Mouse (Mus musculus) midbrain, embryonic 14.5 days (tissue): ENCODE results near the gene Olfr1033. TPM values are rescaled to one million over a fixed set of nuclear protein-coding genes. Genes with fewer than 3 reads are reported as not detected.
"Not testable (repeated sequence)": the region's sequence is repeated elsewhere in the genome, so short reads cannot be mapped to it uniquely, and the experiment has no call there.

Source experiments
- ATAC-seq: fragments of 200-750 bp; cut with Nextera tagmentation; 2 replicates; pipeline ENCODE4 v1.8.0; 2017; ENCODE audit warnings: moderate number of reproducible peaks, moderate library complexity; ENCODE audit not compliant: low FRiP score, low TSS enrichment
- DNase-seq: peaks from one replicate; pipeline ENCODE4 v3.0.0-alpha.2; 2015
- H3K27ac ChIP-seq: fragments of 300-500 bp; sonication (generic); replicated peaks from 2 replicates; pipeline ENCODE4 v1.5.1; 2014; ENCODE audit warnings: mild to moderate bottlenecking, low read depth, low read length, moderate library complexity
- H3K27me3 ChIP-seq: fragments of 300-500 bp; sonication (generic); 2 replicates; pipeline ENCODE4 v1.6.1; 2014; ENCODE audit warnings: low read length, control low read depth, mixed read lengths; ENCODE audit not compliant: control insufficient read depth, insufficient read depth
- H3K36me3 ChIP-seq: fragments of 300-500 bp; sonication (generic); 2 replicates; pipeline ENCODE4 v1.6.1; 2014; ENCODE audit warnings: low read length, control low read depth; ENCODE audit not compliant: control insufficient read depth, insufficient read depth
- H3K4me1 ChIP-seq: fragments of 300-500 bp; sonication (generic); 2 replicates; pipeline ENCODE4 v1.6.1; 2014; ENCODE audit warnings: mild to moderate bottlenecking, antibody characterized with exemption, low read length, control low read depth; ENCODE audit not compliant: control insufficient read depth, insufficient read depth
- H3K4me2 ChIP-seq: fragments of 300-500 bp; sonication (generic); 2 replicates; pipeline ENCODE4 v1.6.1; 2014; ENCODE audit warnings: mild to moderate bottlenecking, low read length, moderate library complexity
- H3K4me3 ChIP-seq: fragments of 300-500 bp; sonication (generic); replicated peaks from 2 replicates; pipeline ENCODE4 v1.5.1; 2014; ENCODE audit warnings: low read depth, low read length
- H3K9ac ChIP-seq: fragments of 300-500 bp; sonication (generic); replicated peaks from 2 replicates; pipeline ENCODE4 v1.6.1; 2014; ENCODE audit warnings: mild to moderate bottlenecking, low read length, moderate library complexity
- H3K9me3 ChIP-seq: fragments of 300-500 bp; sonication (generic); 2 replicates; pipeline ENCODE4 v1.6.1; 2016; ENCODE audit warnings: low read length, control low read depth, mixed read lengths; ENCODE audit not compliant: control insufficient read depth
- WGBS: fragments of 180-500 bp; shearing (Covaris S2); extraction: QIAGEN DNeasy Blood & Tissue Kit; methylation state at CpG from one replicate; pipeline ENCODE4 v1.1.7; 2014; 5-methylcytosine and 5-hydroxymethylcytosine counted together
- polyA plus RNA-seq: library from polyadenylated mRNA; unstranded; fragments of >200 nt; fragmentation: Nextera tagmentation; extraction: Ambion mirVana; gene quantifications from 2 replicates; pipeline ENCODE4 v1.2.1, GENCODE M21; 2014

Gene Olfr1033
- polyA plus RNA-seq, 1 experiment from 2014 or later = not detected

GRCm38 (mm10) chr2:86070189-86070588, 49.8 kb downstream of the Olfr1033 start:
- Histone ChIP-seq H3K27ac (no peak overlapping the region), H3K9ac (no peak overlapping the region), H3K36me3 (no peaks in the 10 kb centered on the region), H3K4me3 (no peak overlapping the region), H3K27me3 (no peaks in the 10 kb centered on the region), H3K9me3 (no peaks in the 10 kb centered on the region), H3K4me1 (no peaks in the 10 kb centered on the region), H3K4me2 (no peak overlapping the region)
- WGBS = 95% methylated on average over 8 of the region's 8 CpGs
- ATAC-seq (no peak), DNase-seq (no peak)

GRCm38 (mm10) chr2:86073692-86074091, 53.3 kb downstream of the Olfr1033 start, which contains the start of gene Olfr1036:
Gene Olfr1036, plus strand, starts transcription at chr2:86073992.
- not testable (repeated sequence) for H3K27ac ChIP-seq, H3K4me3 ChIP-seq, H3K36me3 ChIP-seq, H3K4me1 ChIP-seq, H3K27me3 ChIP-seq, H3K9ac ChIP-seq, DNase-seq, H3K4me2 ChIP-seq, ATAC-seq, H3K9me3 ChIP-seq

- ATAC-seq, H3K27ac ChIP-seq, H3K9me3 ChIP-seq, H3K4me1 ChIP-seq, DNase-seq, H3K9ac ChIP-seq, H3K4me2 ChIP-seq, H3K4me3 ChIP-seq, H3K27me3 ChIP-seq, H3K36me3 ChIP-seq: not testable (repeated sequence)
- WGBS = 86% methylated on average over 1 of the region's 1 CpGs
Measured at GRCm38 (mm10) chr2:86080478-86080877, 60.0 kb downstream of the Olfr1033 start.

GRCm38 (mm10) chr2:86087285-86087684, 66.9 kb downstream of the Olfr1033 start, which contains the start of gene Olfr1037:
Gene Olfr1037, minus strand, starts transcription at chr2:86087385.
- Histone ChIP-seq H3K9ac (no peak within 1 kb of the TSS), H3K36me3 (no peaks in the 10 kb centered on the region), H3K27me3 (no peaks in the 10 kb centered on the region), H3K4me2 (no peak within 1 kb of the TSS), H3K9me3 (no peaks in the 10 kb centered on the region), H3K4me1 (no peaks in the 10 kb centered on the region), H3K27ac (no peak within 1 kb of the TSS), H3K4me3 (no peak within 1 kb of the TSS)
- 100% methylated on average over 2 of the region's 2 CpGs for WGBS
- no peak for DNase-seq
- no peak for ATAC-seq

Other genes starting within 250 kb of the Olfr1033 start
- gene Olfr1014, start 247.9 kb upstream of the Olfr1033 start, polyA plus RNA-seq = not detected in 2 replicates
- not detected in 2 replicates for gene Olfr1015, start 238.6 kb upstream of the Olfr1033 start, polyA plus RNA-seq
- gene Olfr1016, start 218.1 kb upstream of the Olfr1033 start, polyA plus RNA-seq = not detected in 2 replicates
- not detected in 2 replicates for gene Olfr1018, start 202.2 kb upstream of the Olfr1033 start, polyA plus RNA-seq
- not detected in 2 replicates for gene Olfr1019, start 175.2 kb upstream of the Olfr1033 start, polyA plus RNA-seq
- gene Olfr1020, start 173.6 kb upstream of the Olfr1033 start, polyA plus RNA-seq = not detected in 2 replicates
- not detected in 2 replicates for gene Olfr1022, start 152.0 kb upstream of the Olfr1033 start, polyA plus RNA-seq
- gene Olfr1023, start 135.0 kb upstream of the Olfr1033 start, polyA plus RNA-seq = not detected in 2 replicates
- not detected in 2 replicates for gene Olfr1024, start 115.6 kb upstream of the Olfr1033 start, polyA plus RNA-seq
- not detected in 2 replicates for gene Olfr1025-ps1, start 105.4 kb upstream of the Olfr1033 start, polyA plus RNA-seq
- not detected in 2 replicates for gene Olfr1026, start 99.1 kb upstream of the Olfr1033 start, polyA plus RNA-seq
- gene Olfr1028, start 70.2 kb upstream of the Olfr1033 start, polyA plus RNA-seq = not detected in 2 replicates
- not detected in 2 replicates for gene Olfr1029, start 46.7 kb upstream of the Olfr1033 start, polyA plus RNA-seq
- not detected in 2 replicates for gene Olfr1030, start 41.4 kb upstream of the Olfr1033 start, polyA plus RNA-seq
- not detected in 2 replicates for gene Olfr1031, start 30.3 kb upstream of the Olfr1033 start, polyA plus RNA-seq
- not detected in 2 replicates for gene Olfr1032, start 15.1 kb upstream of the Olfr1033 start, polyA plus RNA-seq
- gene Olfr1034, start 25.2 kb downstream of the Olfr1033 start, polyA plus RNA-seq = not detected in 2 replicates
- gene Olfr1036, start 53.4 kb downstream of the Olfr1033 start, polyA plus RNA-seq = not detected in 2 replicates
- not detected in 2 replicates for gene Olfr1037, start 66.8 kb downstream of the Olfr1033 start, polyA plus RNA-seq
- gene Olfr1039, start 115.3 kb downstream of the Olfr1033 start, polyA plus RNA-seq = not detected in 2 replicates
- not detected in 2 replicates for gene Olfr1040, start 126.1 kb downstream of the Olfr1033 start, polyA plus RNA-seq
- gene Olfr1042, start 141.2 kb downstream of the Olfr1033 start, polyA plus RNA-seq = not detected in 2 replicates
- gene Olfr1043, start 146.9 kb downstream of the Olfr1033 start, polyA plus RNA-seq = not detected in 2 replicates
- gene Olfr1044, start 157.2 kb downstream of the Olfr1033 start, polyA plus RNA-seq = not detected in 2 replicates
- gene Olfr52, start 165.1 kb downstream of the Olfr1033 start, polyA plus RNA-seq = not detected in 2 replicates
- gene Olfr1045, start 182.4 kb downstream of the Olfr1033 start, polyA plus RNA-seq = not detected in 2 replicates
- gene Olfr1046, start 198.7 kb downstream of the Olfr1033 start, polyA plus RNA-seq = not detected in 2 replicates
- gene Olfr1047, start 210.8 kb downstream of the Olfr1033 start, polyA plus RNA-seq = not detected in 2 replicates
- gene Olfr1048, start 219.7 kb downstream of the Olfr1033 start, polyA plus RNA-seq = not detected in 2 replicates
- not detected in 2 replicates for gene Olfr1049, start 237.7 kb downstream of the Olfr1033 start, polyA plus RNA-seq